Mouse (Mus musculus) CD8-positive naive resting alpha-beta T cell, adult 57 days (primary cell): ENCODE data around the gene Ccdc96. TPM values are rescaled to one million over a fixed set of nuclear protein-coding genes. Genes with fewer than 3 reads are reported as not detected.

ENCODE experiments used
- total RNA-seq: library from RNA; stranded (reverse); gene quantifications from one replicate; pipeline ENCODE4 v1.2.4, GENCODE M21; 2023

Ccdc96 gene
- 0.37 TPM for total RNA-seq

GRCm38 (mm10) chr5:36484171-36484990 lies at the start of gene Ccdc96, which contains the start of gene Tada2b:
Gene Ccdc96, plus strand, starts transcription at chr5:36484588.
Gene Tada2b, minus strand, starts transcription at chr5:36484285.

GRCm38 (mm10) chr5:36464709-36465661 lies 19.4 kb upstream of the Ccdc96 start, which contains the start of gene Grpel1:
Gene Grpel1, plus strand, starts transcription at chr5:36464998.

Other genes with a start within 250 kb of the Ccdc96 start
- gene Sorcs2, start 86.4 kb upstream of the Ccdc96 start, total RNA-seq, result 3.9 TPM
- 22.1 TPM for gene Grpel1, start 19.6 kb upstream of the Ccdc96 start, total RNA-seq
- gene Tada2b, start 303 bp upstream of the Ccdc96 start, total RNA-seq, result 21.2 TPM
- 68.2 TPM for gene Tbc1d14, start 108.7 kb downstream of the Ccdc96 start, total RNA-seq
- gene D5Ertd579e, start 211.4 kb downstream of the Ccdc96 start, total RNA-seq, result 33.3 TPM